Mouse (Mus musculus) sigmoid colon, adult 10 weeks (tissue): ENCODE results near the gene Depdc1a. TPM values are rescaled to one million over a fixed set of nuclear protein-coding genes. Genes with fewer than 3 reads are reported as not detected.

Source experiments
- polyA plus RNA-seq: library from polyadenylated mRNA; stranded (reverse); fragments of 350-450 nt; fragmentation: Illumina TruSeq; extraction: RNeasy Lipid Tissue Mini Kit (QIAGEN cat#74804); gene quantifications from one replicate; pipeline ENCODE4 v1.2.3, GENCODE M21; 2014; ENCODE audit warnings: low read depth, low replicate concordance

Gene Depdc1a
- 20.4 TPM for polyA plus RNA-seq

GRCm38 (mm10) chr3:159495243-159495801 is at the start of gene Depdc1a:
Gene Depdc1a, plus strand, starts transcription at chr3:159495433.

Other genes starting within 250 kb of the Depdc1a start
- not detected for gene Rpe65, start 103.7 kb downstream of the Depdc1a start, polyA plus RNA-seq